Mouse (Mus musculus) lung, postnatal 0 days (tissue): Measurements from ENCODE around the gene App. TPM values are rescaled to one million over a fixed set of nuclear protein-coding genes. Genes with fewer than 3 reads are reported as not detected.

Experiments
- ATAC-seq: fragments of 200-750 bp; cut with Nextera tagmentation; 2 replicates; pipeline ENCODE4 v1.8.0; 2017; ENCODE audit warnings: moderate library complexity
- DNase-seq: peaks from one replicate; pipeline ENCODE4 v3.0.0-alpha.2; 2016; ENCODE audit warnings: low spot score
- H3K27ac ChIP-seq: fragments of 300-500 bp; sonication (generic); 2 replicates; pipeline ENCODE4 v1.5.1; 2014; ENCODE audit warnings: antibody characterized with exemption, mild to moderate bottlenecking, low read length, mixed read lengths
- H3K27me3 ChIP-seq: fragments of 300-500 bp; sonication (generic); replicated peaks from 2 replicates; pipeline ENCODE4 v1.6.1; 2014; ENCODE audit warnings: low read length, mixed read lengths; ENCODE audit not compliant: insufficient read depth
- H3K36me3 ChIP-seq: fragments of 300-500 bp; sonication (generic); 2 replicates; pipeline ENCODE4 v1.6.1; 2014; ENCODE audit warnings: low read length, mixed read lengths; ENCODE audit not compliant: insufficient read depth
- H3K4me1 ChIP-seq: fragments of 300-500 bp; sonication (generic); 2 replicates; pipeline ENCODE4 v1.6.1; 2014; ENCODE audit warnings: antibody characterized with exemption, low read depth, low read length, mixed read lengths; ENCODE audit not compliant: insufficient read depth
- H3K4me2 ChIP-seq: fragments of 300-500 bp; sonication (generic); replicated peaks from 2 replicates; pipeline ENCODE4 v1.6.1; 2014; ENCODE audit warnings: low read depth, mild to moderate bottlenecking, low read length, moderate library complexity, mixed read lengths
- H3K4me3 ChIP-seq: fragments of 300-500 bp; sonication (generic); 2 replicates; pipeline ENCODE4 v1.5.1; 2014; ENCODE audit warnings: low read depth, low read length
- H3K9ac ChIP-seq: fragments of 300-500 bp; sonication (generic); replicated peaks from 2 replicates; pipeline ENCODE4 v1.6.1; 2014; ENCODE audit warnings: low read depth, mild to moderate bottlenecking
- H3K9me3 ChIP-seq: fragments of 300-500 bp; sonication (generic); 2 replicates; pipeline ENCODE4 v1.6.1; 2016; ENCODE audit warnings: low read length, mixed read lengths
- CTCF ChIP-seq: IDR thresholded peaks from 2 replicates; pipeline ENCODE4 v1.5.1; 2016; ENCODE audit warnings: antibody characterized with exemption, mild to moderate bottlenecking
- EP300 ChIP-seq: IDR thresholded peaks from 2 replicates; pipeline ENCODE4 v1.6.1; 2016; ENCODE audit warnings: antibody characterized with exemption, mild to moderate bottlenecking, control low read depth
- WGBS: fragments of 180-500 bp; shearing (Covaris S2); extraction: QIAGEN DNeasy Blood & Tissue Kit; methylation state at CpG from one replicate; pipeline ENCODE4 v1.1.7; 2014; 5-methylcytosine and 5-hydroxymethylcytosine counted together
- polyA plus RNA-seq: library from polyadenylated mRNA; unstranded; fragments of >200 nt; fragmentation: Nextera tagmentation; extraction: Ambion mirVana; gene quantifications from 2 replicates; pipeline ENCODE4 v1.2.1, GENCODE M21; 2015

Gene App
- polyA plus RNA-seq, 1 experiment from 2014 or later, result 425 TPM

DNA sequence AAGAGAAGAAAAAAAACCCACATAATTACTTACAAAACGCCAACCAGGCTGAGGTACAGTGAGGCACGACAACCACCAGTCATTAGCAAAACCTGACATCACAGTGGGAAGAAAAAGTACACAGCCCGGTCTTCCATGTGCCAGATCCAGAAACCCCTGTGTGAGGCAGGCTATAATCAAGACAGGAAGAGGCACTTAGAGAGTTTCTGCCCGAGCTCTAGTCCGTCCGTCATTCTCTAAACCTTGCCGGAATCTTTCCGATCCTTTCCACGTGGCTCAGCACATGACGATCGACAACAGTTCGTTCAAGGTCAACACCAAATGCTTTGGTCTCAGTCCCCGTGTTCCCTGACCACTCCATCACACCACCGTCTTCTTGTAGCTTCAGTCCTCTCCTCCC is 82.6 kb downstream of the App start:
- Histone ChIP-seq H3K4me1 (no peaks in the 10 kb centered on the region), H3K9ac (no peak overlapping the region), H3K4me2 (no peak overlapping the region), H3K27me3 (no peaks in the 10 kb centered on the region), H3K27ac (no peak overlapping the region), H3K9me3 (no peaks in the 10 kb centered on the region), H3K36me3 (no peaks in the 10 kb centered on the region), H3K4me3 (no peak overlapping the region)
- 73% methylated on average over 14 of the region's 14 CpGs for WGBS
- TF ChIP-seq EP300, result no peak
- no peak for TF ChIP-seq CTCF
- DNase-seq, result no peak
- ATAC-seq, result no peak

GRCm38 (mm10) chr16:85088126-85088525 is 85.4 kb downstream of the App start:
- Histone ChIP-seq H3K9me3 (no peaks in the 10 kb centered on the region), H3K36me3 (no peaks in the 10 kb centered on the region), H3K4me1 (no peaks in the 10 kb centered on the region), H3K9ac (no peak overlapping the region), H3K27ac (no peak overlapping the region), H3K4me2 (0 out of 2 replicates have a peak overlapping the region, but pooled peaks have one; percentile 17), H3K27me3 (no peaks in the 10 kb centered on the region), H3K4me3 (no peak overlapping the region)
- WGBS, result 45% methylated on average over 10 of the region's 10 CpGs
- TF ChIP-seq EP300, result no peak
- no peak for TF ChIP-seq CTCF
- DNase-seq, result peak; percentile 50
- ATAC-seq, result peak; percentile 11; the same call in 1 of the 2 replicates

DNA sequence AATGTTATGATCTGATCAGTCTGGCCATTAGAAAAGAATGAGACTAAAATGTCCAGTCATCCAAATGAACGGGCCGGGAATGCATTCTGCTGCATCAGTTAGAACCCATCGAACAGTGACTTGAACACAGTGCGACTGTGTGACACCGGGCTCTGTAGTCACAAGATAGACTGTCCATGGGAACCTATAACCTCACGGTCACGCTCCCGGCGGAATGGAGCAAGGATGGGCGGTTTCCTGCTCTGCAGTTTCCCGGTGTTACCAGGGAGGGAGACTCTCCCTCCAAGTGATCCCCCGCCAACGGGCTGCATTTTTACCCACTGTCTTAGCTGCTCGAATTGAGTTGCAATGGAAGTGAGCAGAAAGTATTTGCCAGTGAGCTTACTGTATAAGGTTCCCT is 87.3 kb downstream of the App start:
- no peaks in the 10 kb centered on the region for H3K36me3 ChIP-seq
- H3K9me3 ChIP-seq, result no peaks in the 10 kb centered on the region
- H3K4me1 ChIP-seq, result no peaks in the 10 kb centered on the region
- ATAC-seq (no peak), DNase-seq (no peak)
- no peaks in the 10 kb centered on the region for H3K27me3 ChIP-seq
- no peak overlapping the region for H3K4me3 ChIP-seq
- H3K27ac ChIP-seq, result no peak overlapping the region
- no peak for TF ChIP-seq CTCF
- no peak for TF ChIP-seq EP300
- 85% methylated on average over 14 of the region's 14 CpGs for WGBS
- no peak overlapping the region for H3K4me2 ChIP-seq
- H3K9ac ChIP-seq, result no peak overlapping the region

GRCm38 (mm10) chr16:85085902-85086301 is 87.7 kb downstream of the App start:
- H3K27me3 ChIP-seq, result no peaks in the 10 kb centered on the region
- no peak overlapping the region for H3K27ac ChIP-seq
- H3K36me3 ChIP-seq, result no peaks in the 10 kb centered on the region
- no peak for TF ChIP-seq EP300
- TF ChIP-seq CTCF, result peak; percentile 15
- DNase-seq (no peak), ATAC-seq (peak; percentile 18; the same call in 1 of the 2 replicates)
- H3K9me3 ChIP-seq, result no peaks in the 10 kb centered on the region
- no peak overlapping the region for H3K4me2 ChIP-seq
- no peaks in the 10 kb centered on the region for H3K4me1 ChIP-seq
- 60% methylated on average over 6 of the region's 6 CpGs for WGBS
- H3K4me3 ChIP-seq, result no peak overlapping the region
- no peak overlapping the region for H3K9ac ChIP-seq

- no peak for TF ChIP-seq EP300
- TF ChIP-seq CTCF, result no peak
- no peaks in the 10 kb centered on the region for H3K9me3 ChIP-seq
- ATAC-seq (peak; percentile 31; the same call in 1 of the 2 replicates), DNase-seq (peak; percentile 52)
- H3K4me1 ChIP-seq, result no peaks in the 10 kb centered on the region
- no peak overlapping the region for H3K4me2 ChIP-seq
- no peak overlapping the region for H3K9ac ChIP-seq
- WGBS, result 78% methylated on average over 1 of the region's 1 CpGs
- H3K4me3 ChIP-seq, result no peak overlapping the region
- H3K36me3 ChIP-seq, result 0 out of 2 replicates have a peak, but pooled peaks cover 4% of the 10 kb centered on the region
- no peak overlapping the region for H3K27ac ChIP-seq
- no peaks in the 10 kb centered on the region for H3K27me3 ChIP-seq
These were observed 89.4 kb downstream of the App start for GRCm38 (mm10) chr16:85084152-85084551.

GRCm38 (mm10) chr16:85075330-85075729 is 98.2 kb downstream of the App start:
- no peak overlapping the region for H3K4me2 ChIP-seq
- 0 out of 2 replicates have a peak, but pooled peaks have one; percentile 21 for TF ChIP-seq EP300
- TF ChIP-seq CTCF, result no peak
- peaks cover 13% of the 10 kb centered on the region for H3K36me3 ChIP-seq
- no peak for DNase-seq
- no peak overlapping the region for H3K9ac ChIP-seq
- no peak overlapping the region for H3K27ac ChIP-seq
- no peaks in the 10 kb centered on the region for H3K4me1 ChIP-seq
- no peaks in the 10 kb centered on the region for H3K9me3 ChIP-seq
- no peaks in the 10 kb centered on the region for H3K27me3 ChIP-seq
- no peak overlapping the region for H3K4me3 ChIP-seq
- 28% methylated on average over 2 of the region's 2 CpGs for WGBS
- no peak for ATAC-seq

- DNase-seq (no peak), ATAC-seq (no peak)
- Histone ChIP-seq H3K4me3 (no peak overlapping the region), H3K27ac (no peak overlapping the region), H3K27me3 (no peaks in the 10 kb centered on the region), H3K4me2 (no peak overlapping the region), H3K9ac (no peak overlapping the region), H3K36me3 (peaks cover 12% of the 10 kb centered on the region), H3K9me3 (no peaks in the 10 kb centered on the region), H3K4me1 (no peaks in the 10 kb centered on the region)
- 37% methylated on average over 6 of the region's 6 CpGs for WGBS
- no peak for TF ChIP-seq CTCF
- no peak for TF ChIP-seq EP300
These were observed 98.7 kb downstream of the App start for GRCm38 (mm10) chr16:85074889-85075288.
